Mouse (Mus musculus) v-Abl transformed pro-B cells (cell line): ENCODE measurements around the gene Bod1.

Source experiments
- in situ Hi-C, 2 experiments: fragments of 400-800 bp; cut with MboI; formaldehyde crosslinking; loops; one replicate each; pipeline ENCODE4 v1.15.1; 2025; ENCODE audit not compliant: unreplicated experiment in 2 of 2

Bod1 gene

DNA sequence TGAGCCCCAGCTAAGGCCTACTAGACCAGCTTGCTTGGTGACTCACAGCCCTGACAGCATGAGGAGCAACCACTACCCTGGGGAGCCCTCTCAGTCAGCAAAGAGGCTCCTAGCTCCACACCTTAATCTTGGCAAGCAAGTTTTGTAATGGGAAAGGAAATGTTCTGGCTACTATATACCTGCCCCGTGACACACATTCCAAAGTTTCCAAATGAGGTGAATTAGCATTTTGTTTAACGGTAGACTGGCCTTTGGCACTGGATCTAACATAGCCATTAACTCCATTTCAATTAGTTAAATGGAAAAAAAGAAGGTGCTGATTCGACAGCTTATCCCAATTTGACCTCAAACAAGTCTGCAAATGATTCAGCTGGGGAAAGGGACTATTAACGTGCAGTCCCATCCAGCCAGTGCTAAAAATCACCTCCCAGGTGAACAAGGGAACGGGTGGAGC is 1.2 kb downstream of the Bod1 start:
- in situ Hi-C loops: loop anchor here (5.0 to 25.0 kb wide), 6 partner anchors 142 to 1492 kb away; partner anchors contain the start of genes Chac2 (in 1 of the 2), Fgf18 (in 1 of the 2) and Npm1 (in 1 of the 2)

DNA sequence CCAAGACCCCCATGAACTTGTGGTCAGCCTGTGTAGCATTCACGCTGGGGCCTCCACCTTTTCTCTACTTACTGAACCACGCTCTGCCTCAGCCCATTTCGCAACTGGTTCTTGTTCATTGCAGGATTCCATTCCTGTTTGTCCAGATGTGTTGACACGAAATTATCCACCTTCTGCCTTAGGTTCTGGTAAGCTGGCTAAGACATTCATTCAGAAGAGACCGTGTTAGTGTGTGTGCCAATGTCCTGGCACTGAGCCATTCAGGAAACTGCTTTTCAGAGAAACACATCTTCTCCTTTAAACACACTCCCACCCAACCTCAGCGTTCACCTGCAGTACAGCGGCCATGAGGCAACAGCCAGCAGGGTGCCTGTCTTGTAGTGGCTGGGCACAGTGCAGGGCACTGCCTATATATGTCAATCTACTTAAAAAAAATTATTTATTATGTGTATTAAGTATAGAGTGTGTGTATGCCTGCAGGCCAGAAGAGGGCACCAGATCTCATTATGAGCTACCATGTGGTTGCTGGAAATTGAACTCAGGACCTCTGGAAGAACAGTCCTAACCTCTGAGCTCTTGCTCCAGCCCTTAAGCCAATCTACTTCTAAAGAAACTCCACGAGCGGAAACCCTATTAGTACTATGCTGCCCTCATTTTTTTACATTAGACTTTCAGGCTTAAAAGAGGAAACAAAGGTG is 2.4 kb downstream of the Bod1 start:
- in situ Hi-C loops: loop anchor here (25.0 kb wide), 3 partner anchors 682 to 1493 kb away; partner anchors contain the start of genes Chac2 (in 1 of the 2), Fgf18 (in 1 of the 2) and Npm1 (in 1 of the 2)

DNA sequence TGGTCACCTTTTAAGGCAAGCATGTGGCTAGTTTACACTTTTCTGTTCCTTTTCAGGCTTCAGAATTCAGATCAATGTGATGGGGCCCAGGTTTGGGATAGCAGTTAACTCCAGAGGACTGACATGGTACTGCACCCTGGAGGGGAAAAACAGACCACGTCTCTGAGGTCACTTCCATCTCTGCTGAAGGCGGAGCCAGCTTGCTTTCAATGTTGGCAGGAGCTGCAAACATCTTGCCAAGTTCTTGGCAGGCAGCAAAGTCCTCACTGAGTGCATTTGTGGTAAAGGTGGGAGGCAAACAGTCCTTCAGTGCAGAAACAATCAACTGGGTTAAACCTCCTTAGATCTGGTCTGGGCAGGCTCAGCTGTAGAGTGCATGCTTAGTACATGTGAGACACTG is 7.5 kb downstream of the Bod1 start:
- in situ Hi-C loops: loop anchor here (25.0 kb wide), 3 partner anchors 677 to 1498 kb away; partner anchors contain the start of genes Chac2 (in 1 of the 2), Fgf18 (in 1 of the 2) and Npm1 (in 1 of the 2)

DNA sequence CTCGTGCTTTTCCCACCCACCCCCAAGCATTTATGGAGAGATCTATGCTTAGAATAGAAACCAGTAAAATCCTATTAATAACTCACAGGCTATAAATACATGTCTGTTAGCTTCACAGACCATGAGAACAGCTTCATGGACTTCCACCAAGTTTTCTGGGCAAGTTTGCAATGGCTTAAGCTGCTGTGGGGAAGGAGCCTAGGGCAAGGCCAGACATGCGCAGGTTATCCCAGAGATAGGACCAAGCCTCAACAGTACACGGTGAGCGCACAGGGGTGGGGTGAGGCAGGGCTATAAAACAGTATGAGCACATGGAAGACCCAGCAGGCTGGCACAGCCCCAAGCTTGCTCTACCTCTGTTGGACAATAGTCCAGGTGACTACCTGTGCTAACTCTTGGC is 8.2 kb downstream of the Bod1 start:
- in situ Hi-C loops: loop anchor here (25.0 kb wide), 3 partner anchors 676 to 1499 kb away; partner anchors contain the start of genes Chac2 (in 1 of the 2), Fgf18 (in 1 of the 2) and Npm1 (in 1 of the 2)

DNA sequence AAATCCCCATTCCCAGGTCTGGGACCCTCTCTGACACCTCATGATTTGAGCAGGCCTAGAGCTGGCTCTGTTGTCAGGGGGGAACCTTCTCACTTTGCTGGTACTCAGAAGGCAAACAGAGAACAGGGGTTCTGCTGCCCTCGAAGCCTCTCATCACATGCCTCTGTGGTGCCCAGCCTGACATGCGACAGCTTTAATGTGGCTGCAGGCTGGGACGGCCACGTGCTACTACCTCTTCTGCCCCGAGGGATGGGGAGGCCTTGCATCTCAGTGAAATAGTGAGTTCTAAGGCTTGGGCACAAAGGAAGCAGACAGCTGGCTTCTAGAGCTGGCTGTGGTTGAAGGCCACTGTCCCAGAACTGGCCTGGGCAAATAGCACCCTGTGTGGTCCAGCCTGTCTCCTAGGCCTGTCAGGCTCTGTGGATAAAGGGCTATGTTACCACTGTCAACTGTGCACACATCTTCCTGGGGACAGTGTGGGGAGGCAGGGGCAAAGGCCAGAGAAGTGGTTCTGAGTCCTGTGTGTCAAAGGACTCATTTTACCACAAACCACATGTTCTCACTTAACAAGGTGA is 8.7 kb downstream of the Bod1 start:
- in situ Hi-C loops: loop anchor here (25.0 kb wide), 3 partner anchors 676 to 1499 kb away; partner anchors contain the start of genes Chac2 (in 1 of the 2), Fgf18 (in 1 of the 2) and Npm1 (in 1 of the 2)

DNA sequence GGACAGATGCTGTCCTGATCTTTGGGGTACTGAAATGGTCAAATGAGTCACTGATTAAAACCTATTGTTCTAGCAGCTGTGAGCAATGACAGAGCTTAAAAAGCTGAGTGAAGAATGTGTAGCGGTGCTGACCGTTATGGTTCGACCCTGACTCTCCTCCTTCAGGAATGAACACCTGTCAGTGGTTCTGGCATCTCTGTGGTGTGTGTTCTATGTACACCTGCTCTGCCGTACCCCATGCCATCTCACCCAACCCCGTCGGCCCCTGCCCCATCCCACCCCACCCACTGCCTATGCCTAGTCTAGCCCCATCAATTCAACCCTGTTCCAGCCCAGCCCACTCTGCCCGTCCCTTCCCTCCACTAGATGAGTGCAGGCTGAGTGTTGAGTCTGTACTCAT is 9.5 kb downstream of the Bod1 start:
- in situ Hi-C loops: loop anchor here (25.0 kb wide), 3 partner anchors 675 to 1500 kb away; partner anchors contain the start of genes Chac2 (in 1 of the 2), Fgf18 (in 1 of the 2) and Npm1 (in 1 of the 2)

DNA sequence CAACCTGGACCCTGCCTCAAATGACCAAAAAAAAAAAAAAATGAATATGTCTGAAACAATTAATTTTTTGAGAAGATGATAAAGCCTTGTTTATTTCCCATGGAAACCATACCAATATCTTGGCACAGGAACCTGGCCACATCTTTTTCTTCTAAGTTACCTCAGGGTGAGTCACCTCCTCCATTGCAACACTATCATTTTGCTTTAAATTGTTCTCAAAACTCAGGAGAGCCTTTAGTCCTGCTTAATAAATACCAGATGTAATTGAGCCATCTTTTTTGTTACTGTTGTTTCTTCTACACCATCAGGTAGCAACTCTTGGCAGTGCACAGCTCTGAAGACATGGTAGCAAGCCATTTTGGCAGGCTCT is 13.9 kb downstream of the Bod1 start:
- in situ Hi-C loops: loop anchor here (25.0 kb wide), 3 partner anchors 670 to 1505 kb away; partner anchors contain the start of genes Chac2 (in 1 of the 2), Fgf18 (in 1 of the 2) and Npm1 (in 1 of the 2)

DNA sequence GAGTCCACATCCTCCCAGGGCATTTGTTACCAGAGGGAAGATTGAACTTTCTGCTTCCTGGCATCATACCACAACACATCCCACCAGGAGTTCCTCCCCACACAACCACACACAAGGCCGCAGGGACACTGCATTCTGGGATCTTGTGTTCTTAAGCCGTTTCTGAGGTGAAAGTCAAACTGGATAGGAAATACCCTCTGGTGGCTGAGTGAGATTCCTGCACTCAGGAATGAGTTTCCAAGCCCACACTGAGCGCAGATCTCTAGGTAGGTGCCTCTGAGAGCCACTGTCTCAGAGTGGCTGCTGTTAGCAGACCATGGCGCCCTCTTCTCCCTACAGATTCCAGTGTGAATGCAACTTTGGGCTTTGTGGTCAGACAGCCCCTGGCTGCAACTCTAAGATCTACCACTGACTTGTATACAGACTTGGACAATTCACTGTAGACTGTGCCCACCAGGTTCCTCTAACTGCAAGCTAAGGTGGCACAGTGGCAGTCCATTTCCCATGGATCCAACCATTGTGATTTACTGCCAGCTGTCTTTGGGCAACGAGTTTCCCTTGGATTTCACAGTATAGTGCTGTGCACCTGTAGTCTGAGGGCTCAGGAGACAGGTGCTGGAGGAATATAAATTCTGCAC is 14.4 kb downstream of the Bod1 start:
- in situ Hi-C loops: loop anchor here (25.0 kb wide), 3 partner anchors 670 to 1505 kb away; partner anchors contain the start of genes Chac2 (in 1 of the 2), Fgf18 (in 1 of the 2) and Npm1 (in 1 of the 2)

DNA sequence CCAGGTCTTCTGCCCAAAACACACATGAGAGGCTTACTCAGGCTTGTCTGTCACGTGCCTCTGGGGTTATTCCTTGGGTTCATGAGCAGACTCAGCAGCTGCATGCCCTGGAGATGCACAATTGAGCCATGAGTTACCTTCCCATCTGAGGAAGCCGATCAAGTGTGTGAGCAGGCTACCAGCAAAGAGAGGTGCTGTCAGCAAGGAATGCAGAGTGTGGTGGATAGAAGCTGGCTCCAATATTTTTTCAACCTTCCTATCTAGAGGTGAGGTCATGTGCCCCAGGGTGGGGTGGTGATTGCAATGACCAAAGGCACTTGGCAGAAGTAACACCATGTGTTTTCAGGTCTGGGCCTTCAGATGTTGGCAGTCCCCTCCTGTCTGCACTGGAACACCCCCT is 22.2 kb downstream of the Bod1 start:
- in situ Hi-C loops: loop anchor here in 1 of 2 experiments (25.0 kb wide), 1 partner anchor 1562 kb away; no protein-coding TSS in a partner anchor

DNA sequence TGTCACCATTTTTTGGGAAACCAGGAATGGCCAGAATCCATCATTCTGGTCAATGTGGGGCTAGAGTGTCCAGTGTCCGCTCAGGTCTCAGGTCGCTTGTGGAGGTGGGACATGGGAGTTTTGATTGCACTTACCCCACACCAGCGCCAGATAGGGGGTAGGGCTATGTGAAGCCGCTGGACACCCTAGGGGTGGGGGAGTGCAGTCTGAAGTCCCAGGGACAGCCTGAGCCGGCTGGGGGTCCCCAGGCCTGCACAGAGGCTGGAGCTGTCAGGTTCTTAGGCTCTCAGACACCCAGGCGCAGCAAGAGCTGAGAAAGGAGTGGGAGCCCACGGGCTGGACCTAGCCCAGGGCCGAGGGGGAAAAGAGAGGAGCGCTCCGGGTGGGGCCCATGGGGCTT is 24.4 kb downstream of the Bod1 start:
- in situ Hi-C loops: loop anchor here in 1 of 2 experiments (25.0 kb wide), 1 partner anchor 1560 kb away; no protein-coding TSS in a partner anchor

DNA sequence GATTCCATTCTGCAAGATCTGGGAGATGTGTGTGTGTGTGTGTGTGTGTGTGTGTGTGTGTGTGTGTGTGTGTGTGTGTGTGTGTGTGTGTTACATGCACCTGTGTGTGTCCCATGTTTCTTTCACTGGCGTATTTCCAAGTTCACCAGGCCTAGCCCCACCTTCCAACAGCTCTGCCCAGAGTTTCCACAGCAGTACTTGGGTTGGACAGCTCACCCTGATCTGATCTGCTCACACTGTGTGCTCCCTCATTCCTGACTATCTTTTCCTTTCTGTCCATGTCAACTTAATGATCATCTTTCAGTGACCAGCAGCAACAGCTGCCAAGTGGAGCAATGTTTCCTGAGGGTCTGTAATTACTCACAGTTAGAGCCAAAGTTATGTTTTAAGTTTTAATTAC is 25.1 kb downstream of the Bod1 start:
- in situ Hi-C loops: loop anchor here in 1 of 2 experiments (25.0 kb wide), 1 partner anchor 1559 kb away; no protein-coding TSS in a partner anchor

DNA sequence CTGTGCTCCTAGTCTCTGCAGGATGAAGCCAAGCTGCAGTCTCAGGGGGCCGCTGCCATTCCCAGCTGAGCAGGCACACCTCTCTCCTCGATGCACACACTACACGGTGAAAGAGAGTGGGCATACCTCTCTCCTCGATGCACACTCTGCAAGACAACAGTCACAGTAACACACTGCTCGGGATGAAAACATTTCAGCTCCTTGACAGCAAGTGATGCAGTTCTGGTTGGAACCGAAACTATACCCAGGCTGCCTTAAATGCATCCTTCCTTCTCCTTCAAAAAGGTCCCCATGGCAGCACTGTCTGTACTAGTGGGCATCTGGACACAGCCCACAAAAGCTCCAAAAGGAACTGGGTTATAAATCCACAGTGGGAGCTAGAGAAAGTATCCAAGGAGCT is 28.6 kb downstream of the Bod1 start:
- in situ Hi-C loops: loop anchor here in 1 of 2 experiments (25.0 kb wide), 1 partner anchor 1556 kb away; no protein-coding TSS in a partner anchor

DNA sequence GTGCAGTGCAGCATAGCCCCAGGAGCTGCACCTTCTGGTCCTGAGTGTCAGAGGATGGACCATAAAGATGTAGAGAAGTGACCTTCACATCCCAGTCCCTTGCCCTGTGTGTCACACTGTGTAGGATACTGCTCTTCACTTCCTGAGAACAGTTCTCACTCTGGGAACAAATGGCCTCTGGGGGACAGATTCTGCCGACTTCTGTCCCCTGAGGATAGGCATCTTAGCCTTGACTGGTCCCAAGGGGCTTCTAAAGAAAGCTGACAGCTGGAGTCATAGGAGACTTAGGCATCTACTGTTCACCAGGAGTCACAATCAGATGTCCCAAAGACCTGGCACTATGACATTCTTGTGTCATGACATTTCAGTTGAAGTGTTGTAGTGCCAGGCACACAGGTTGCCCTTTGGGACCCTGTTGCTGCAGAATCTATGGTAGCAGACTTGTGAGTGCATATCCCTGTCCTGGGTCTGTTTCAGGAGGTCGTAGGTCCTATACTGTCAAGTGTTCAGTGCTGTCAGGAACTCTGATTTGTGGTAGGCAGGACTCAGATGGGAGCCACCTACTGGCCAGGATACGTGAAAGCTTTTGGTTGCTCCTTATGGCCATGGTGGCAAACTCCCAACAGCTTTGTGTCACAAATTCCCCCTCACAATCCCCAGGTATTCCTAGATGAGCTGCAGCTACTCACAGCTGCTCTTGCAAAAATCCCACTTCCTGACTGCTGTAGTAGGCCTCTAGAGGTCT is 30.4 kb downstream of the Bod1 start:
- in situ Hi-C loops: loop anchor here in 1 of 2 experiments (25.0 kb wide), 1 partner anchor 1554 kb away; no protein-coding TSS in a partner anchor

DNA sequence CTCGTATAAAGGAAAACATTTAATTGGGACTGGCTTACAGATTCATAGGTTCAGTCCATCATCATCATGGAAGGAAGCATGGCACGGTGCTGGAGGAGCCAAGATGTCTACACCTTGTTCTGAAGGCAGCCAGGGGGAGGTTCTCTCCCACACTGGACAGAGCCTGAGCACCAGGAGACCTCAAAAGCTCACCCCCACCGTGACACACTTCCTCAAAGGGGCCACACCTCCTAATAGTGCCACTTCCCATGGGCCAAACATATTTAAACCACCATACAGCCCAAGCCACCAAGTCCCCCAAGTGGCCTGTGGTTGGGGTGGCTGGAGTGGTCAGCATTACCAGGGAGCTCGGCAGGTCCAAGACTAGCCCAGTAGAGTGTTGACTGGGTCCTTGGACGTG is 31.5 kb downstream of the Bod1 start:
- in situ Hi-C loops: loop anchor here in 1 of 2 experiments (25.0 kb wide), 1 partner anchor 1553 kb away; no protein-coding TSS in a partner anchor

DNA sequence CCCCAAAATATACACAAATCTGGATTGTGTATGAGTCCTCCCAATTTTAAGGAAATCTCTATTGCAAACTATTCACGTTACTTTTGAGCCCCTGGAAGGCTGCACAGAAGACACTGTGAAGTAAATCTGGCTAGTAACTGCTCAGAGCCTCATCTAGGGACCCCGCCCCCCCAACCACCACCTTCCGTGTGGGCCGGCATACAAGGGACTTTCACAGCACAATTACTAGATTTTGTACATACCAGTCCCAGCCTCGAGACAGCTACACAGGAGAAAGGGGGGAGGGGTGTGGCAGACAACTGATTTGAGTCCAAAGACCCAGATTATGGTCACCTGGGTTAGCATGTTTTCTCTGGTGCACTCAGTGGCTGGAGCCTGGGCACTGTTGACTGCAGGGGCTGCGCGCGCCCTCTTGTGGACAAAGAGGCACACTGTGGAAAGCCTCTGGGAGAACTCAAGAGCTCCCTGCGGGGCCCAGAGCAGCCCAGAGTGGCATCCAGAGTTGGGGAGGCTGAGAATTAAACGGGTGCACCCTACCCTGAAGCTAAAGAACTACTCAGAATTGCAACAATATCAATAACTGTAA is 33.8 kb downstream of the Bod1 start:
- in situ Hi-C loops: loop anchor here in 1 of 2 experiments (25.0 kb wide), 1 partner anchor 1551 kb away; no protein-coding TSS in a partner anchor

DNA sequence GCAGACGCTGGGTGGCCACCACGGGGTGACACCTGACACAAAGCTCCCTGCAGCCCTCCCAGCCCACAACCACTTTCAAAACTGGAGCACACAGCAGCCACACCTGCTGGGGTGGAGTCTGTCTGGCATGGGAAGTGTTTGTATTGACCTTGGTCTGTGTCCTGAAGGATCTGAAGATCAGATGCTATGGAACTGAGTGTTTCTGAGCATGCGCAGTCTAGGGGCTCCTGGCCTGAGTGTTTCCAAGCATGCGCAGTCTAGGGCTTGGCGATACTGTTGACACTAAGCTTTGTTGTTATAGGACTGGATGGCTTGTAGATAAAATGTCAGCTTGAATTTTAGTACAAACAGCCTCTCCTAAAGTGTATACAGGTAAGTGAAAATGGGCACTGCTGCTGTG is 43.0 kb downstream of the Bod1 start:
- in situ Hi-C loops: loop anchor here in 1 of 2 experiments (25.0 kb wide), 1 partner anchor 1541 kb away; no protein-coding TSS in a partner anchor

DNA sequence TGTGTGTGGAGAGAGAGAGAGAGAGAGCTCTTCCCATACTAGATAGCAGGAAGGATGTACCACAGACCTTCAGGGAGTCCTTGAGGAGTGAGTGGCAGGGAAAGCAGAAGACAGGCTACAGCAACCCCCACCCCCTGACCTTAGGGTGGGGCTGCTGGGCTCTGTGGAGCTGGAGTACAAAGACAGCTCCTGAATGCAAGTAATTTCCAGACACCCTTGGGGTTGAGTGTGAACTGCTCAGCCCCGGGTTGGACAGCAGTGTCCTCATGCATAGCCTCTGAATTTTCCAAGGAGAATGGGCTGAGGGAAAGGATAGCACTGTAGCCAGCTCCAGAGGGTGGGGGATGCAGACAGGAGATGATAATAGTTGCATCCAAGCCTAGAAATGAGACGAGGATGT is 50.9 kb downstream of the Bod1 start:
- in situ Hi-C loops: loop anchor here in 1 of 2 experiments (25.0 kb wide), 1 partner anchor 958 kb away; no protein-coding TSS in a partner anchor

DNA sequence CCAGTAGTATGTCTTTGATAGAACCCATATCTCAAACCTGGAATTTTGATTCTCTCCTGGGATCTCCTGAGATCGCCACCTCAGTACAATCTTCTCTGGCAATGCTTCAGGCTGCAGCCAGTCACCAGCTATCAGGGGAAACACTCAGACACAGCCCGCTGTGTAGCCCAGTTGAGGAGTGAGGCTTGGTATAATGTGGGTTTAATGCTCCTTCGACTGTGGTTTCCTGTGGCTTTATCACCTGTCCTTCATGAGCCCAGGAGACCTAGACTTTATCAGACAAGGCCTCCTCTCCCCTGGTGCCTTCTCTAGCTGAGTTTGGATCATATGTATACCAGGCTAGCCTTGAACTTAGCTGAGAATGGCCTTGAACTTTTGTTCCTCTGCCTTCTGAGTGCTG is 53.9 kb downstream of the Bod1 start:
- in situ Hi-C loops: loop anchor here (10.0 to 25.0 kb wide), 3 partner anchors 943 to 1383 kb away; no protein-coding TSS in a partner anchor

DNA sequence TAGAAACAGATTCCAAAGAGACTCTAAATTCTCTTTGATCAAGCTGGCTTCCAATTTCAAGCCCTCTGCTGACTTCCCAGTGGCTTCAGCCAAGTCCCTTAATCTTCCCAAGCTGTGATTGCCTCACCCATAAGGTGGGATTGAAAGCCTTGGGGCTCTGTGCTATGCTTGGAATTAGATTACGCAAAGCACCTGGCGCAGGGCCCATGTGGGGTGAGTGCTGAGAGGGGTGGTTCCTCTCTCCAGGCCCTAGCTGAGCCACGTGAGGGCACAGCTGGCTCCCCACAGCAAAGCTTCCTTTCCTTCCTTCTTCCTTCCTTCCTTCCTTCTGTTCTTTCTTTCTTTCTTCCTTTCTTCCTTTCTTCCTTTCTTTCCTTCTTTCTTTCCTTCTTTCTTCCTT is 54.4 kb downstream of the Bod1 start:
- in situ Hi-C loops: loop anchor here (10.0 to 25.0 kb wide), 3 partner anchors 942 to 1382 kb away; no protein-coding TSS in a partner anchor
